Mouse (Mus musculus) MN1 (cell line): ENCODE results near the gene Slc38a1.
A peak's percentile ranks its signal among the peaks of the same experiment; 100 is the strongest.

ENCODE experiments used
- DNase-seq: peaks from one replicate; pipeline ENCODE4 v3.0.0-alpha.2; 2016; ENCODE audit warnings: low spot score

Slc38a1 gene

GRCm38 (mm10) chr15:96642436-96643405 lies at the start of gene Slc38a1:
Gene Slc38a1 (minus strand): TSS chr15:96642913.
- peak; percentile 80 for DNase-seq

- no peak for DNase-seq
Measured at GRCm38 (mm10) chr15:96692401-96692800, 49.7 kb upstream of the Slc38a1 start.

GRCm38 (mm10) chr15:96691381-96691780 lies 48.7 kb upstream of the Slc38a1 start:
- DNase-seq: no peak

GRCm38 (mm10) chr15:96690829-96691228 lies 48.1 kb upstream of the Slc38a1 start:
- no peak for DNase-seq

GRCm38 (mm10) chr15:96689919-96690318 lies 47.2 kb upstream of the Slc38a1 start:
- no peak for DNase-seq

- no peak for DNase-seq
Measured at GRCm38 (mm10) chr15:96688784-96689318, 46.1 kb upstream of the Slc38a1 start.

GRCm38 (mm10) chr15:96688036-96688435 lies 45.3 kb upstream of the Slc38a1 start:
- no peak for DNase-seq

GRCm38 (mm10) chr15:96687366-96687765 lies 44.7 kb upstream of the Slc38a1 start:
- DNase-seq: no peak

GRCm38 (mm10) chr15:96686201-96687159 lies 43.8 kb upstream of the Slc38a1 start:
- no peak for DNase-seq

- no peak for DNase-seq
Measured at GRCm38 (mm10) chr15:96685273-96685672, 42.6 kb upstream of the Slc38a1 start.

GRCm38 (mm10) chr15:96684132-96684830 lies 41.6 kb upstream of the Slc38a1 start:
- DNase-seq: peak; percentile 37

GRCm38 (mm10) chr15:96678871-96679773 lies 36.4 kb upstream of the Slc38a1 start:
- DNase-seq: no peak

GRCm38 (mm10) chr15:96676518-96676917 lies 33.8 kb upstream of the Slc38a1 start:
- DNase-seq: peak; percentile 76

GRCm38 (mm10) chr15:96675744-96676143 lies 33.0 kb upstream of the Slc38a1 start:
- DNase-seq: no peak

- DNase-seq: no peak
Measured at GRCm38 (mm10) chr15:96675055-96675454, 32.3 kb upstream of the Slc38a1 start.

- no peak for DNase-seq
Measured at GRCm38 (mm10) chr15:96674089-96674488, 31.4 kb upstream of the Slc38a1 start.

- DNase-seq: no peak
Measured at GRCm38 (mm10) chr15:96669721-96670120, 27.0 kb upstream of the Slc38a1 start.

- DNase-seq: peak; percentile 81
Measured at GRCm38 (mm10) chr15:96666663-96667062, 23.9 kb upstream of the Slc38a1 start.

- DNase-seq: peak; percentile 91
Measured at GRCm38 (mm10) chr15:96665889-96666288, 23.2 kb upstream of the Slc38a1 start.

GRCm38 (mm10) chr15:96660590-96661141 lies 18.0 kb upstream of the Slc38a1 start:
- no peak for DNase-seq
